Mouse (Mus musculus) kidney, adult 18-20 months (tissue): ENCODE results near the gene Adam1a.

Source experiments
- DNase-seq: peaks from one replicate; pipeline ENCODE4 v3.0.0; 2021

Adam1a gene

GRCm38 (mm10) chr5:121544910-121545792 lies at the start of gene Adam1a, which contains the start of gene Gm42878:
Adam1a (minus strand) TSS chr5:121545482.
Gm42878 (minus strand) TSS chr5:121545482.
- DNase-seq = peak; percentile 56

- no peak for DNase-seq
Observed at GRCm38 (mm10) chr5:121594714-121595313, 49.5 kb upstream of the Adam1a start.

- DNase-seq = peak; percentile 93
Observed at GRCm38 (mm10) chr5:121593451-121594401, 48.4 kb upstream of the Adam1a start, which contains the start of gene Aldh2. Aldh2 (minus strand) TSS chr5:121593824.

- DNase-seq = no peak
Observed at GRCm38 (mm10) chr5:121592816-121593407, 47.6 kb upstream of the Adam1a start.

- DNase-seq = no peak
Observed at GRCm38 (mm10) chr5:121592064-121592815, 47.0 kb upstream of the Adam1a start.

- DNase-seq = no peak
Observed at GRCm38 (mm10) chr5:121591417-121592063, 46.3 kb upstream of the Adam1a start.

- DNase-seq = no peak
Observed at GRCm38 (mm10) chr5:121589928-121590327, 44.6 kb upstream of the Adam1a start.

- peak; percentile 43 for DNase-seq
Observed at GRCm38 (mm10) chr5:121586400-121587039, 41.2 kb upstream of the Adam1a start.

- DNase-seq = no peak
Observed at GRCm38 (mm10) chr5:121585699-121586098, 40.4 kb upstream of the Adam1a start.

- no peak for DNase-seq
Observed at GRCm38 (mm10) chr5:121585005-121585404, 39.7 kb upstream of the Adam1a start.

- DNase-seq = peak; percentile 96
Observed at GRCm38 (mm10) chr5:121583765-121584501, 38.7 kb upstream of the Adam1a start.

GRCm38 (mm10) chr5:121581945-121582344 lies 36.7 kb upstream of the Adam1a start:
- DNase-seq = no peak

GRCm38 (mm10) chr5:121576927-121577488 lies 31.7 kb upstream of the Adam1a start:
- DNase-seq = no peak

GRCm38 (mm10) chr5:121575867-121576266 lies 30.6 kb upstream of the Adam1a start:
- DNase-seq = no peak

- DNase-seq = no peak
Observed at GRCm38 (mm10) chr5:121574145-121574544, 28.9 kb upstream of the Adam1a start.

- no peak for DNase-seq
Observed at GRCm38 (mm10) chr5:121570787-121571186, 25.5 kb upstream of the Adam1a start.

- DNase-seq = no peak
Observed at GRCm38 (mm10) chr5:121569881-121570420, 24.7 kb upstream of the Adam1a start.

- DNase-seq = peak; percentile 66
Observed at GRCm38 (mm10) chr5:121566035-121566681, 20.9 kb upstream of the Adam1a start.

- DNase-seq = peak; percentile 89
Observed at GRCm38 (mm10) chr5:121564468-121564895, 19.2 kb upstream of the Adam1a start.
